In genomic region chr14:78921219-78921618, GRCm38 (mm10) we compare ENCODE assay signal across 21 mouse cellular contexts.
DNase-seq lines count a peak whose midpoint lies in the region; ATAC-seq and TF ChIP-seq lines count a peak whose summit lies in the region.
"Had no signal": no experiment of that assay in that cellular context is flagged by ENCODE, and none has a peak within 500 bp of the region (broad histone marks: within the 10 kb centered on the region; RNA-seq: fewer than 3 reads in every experiment).

No protein-coding gene starts in this region.

- no peak for TF ChIP-seq POLR2A in kidney, adult 2 months (IDR thresholded peaks at IDR 0.05; ENCODE audit: low read depth, low read length)

- H3K9me3 ChIP-seq in midbrain, embryonic 16.5 days (replicated peaks; ENCODE audit: control insufficient read depth, low read length, poor library complexity, severe bottlenecking): no peaks in the 10 kb centered on the region
- no peaks in the 10 kb centered on the region for H3K9me3 ChIP-seq in liver, postnatal 0 days (ENCODE audit: low read length)
- H3K9me3 ChIP-seq: embryonic facial prominence, embryonic 13.5 days; heart, embryonic 13.5 days; limb, embryonic 13.5 days; liver, embryonic 13.5 days; midbrain, embryonic 13.5 days; neural tube, embryonic 15.5 days had no signal

- peaks cover 7% of the 10 kb centered on the region; the same call in 1 of the 2 replicates for H3K4me1 ChIP-seq in kidney, adult 2 months (ENCODE audit: control insufficient read depth, insufficient read depth, low read length)
- H3K4me1 ChIP-seq in midbrain, embryonic 16.5 days (ENCODE audit: control insufficient read depth, insufficient read depth, low read length): no peaks in the 10 kb centered on the region
- H3K4me1 ChIP-seq in liver, postnatal 0 days (ENCODE audit: insufficient read depth): no peaks in the 10 kb centered on the region
- H3K4me1 ChIP-seq: liver, embryonic 13.5 days; midbrain, embryonic 13.5 days had no signal

- TF ChIP-seq EP300 in liver, postnatal 0 days (IDR thresholded peaks at IDR 0.05; ENCODE audit: low read depth): no peak

- no peak overlapping the region for H3K9ac ChIP-seq in midbrain, embryonic 16.5 days (ENCODE audit: low read depth, low read length)
- no peak overlapping the region for H3K9ac ChIP-seq in liver, postnatal 0 days (replicated peaks)
- H3K9ac ChIP-seq: embryonic facial prominence, embryonic 13.5 days; heart, embryonic 13.5 days; limb, embryonic 13.5 days; liver, embryonic 13.5 days; midbrain, embryonic 13.5 days; neural tube, embryonic 15.5 days had no signal

- WGBS in kidney, adult 2 months: 19% methylated on average over 2 of the region's 2 CpGs
- WGBS in midbrain, embryonic 16.5 days: 64% methylated on average over 2 of the region's 2 CpGs
- WGBS in liver, postnatal 0 days (ENCODE audit: insufficient replicate concordance): 53% methylated on average over 2 of the region's 2 CpGs

- no peak overlapping the region for H3K4me2 ChIP-seq in midbrain, embryonic 16.5 days (ENCODE audit: low read length)
- no peak overlapping the region for H3K4me2 ChIP-seq in liver, postnatal 0 days (ENCODE audit: low read depth, low read length)
- H3K4me2 ChIP-seq: embryonic facial prominence, embryonic 13.5 days; heart, embryonic 13.5 days; limb, embryonic 13.5 days; liver, embryonic 13.5 days; midbrain, embryonic 13.5 days; neural tube, embryonic 15.5 days had no signal

- TF ChIP-seq CTCF in kidney, adult 2 months (conservative IDR thresholded peaks at IDR 0.05; ENCODE audit: insufficient read depth, insufficient read length, low read depth, low read length): no peak
- TF ChIP-seq CTCF in liver, postnatal 0 days (IDR thresholded peaks at IDR 0.05; ENCODE audit: low read depth): no peak

- ATAC-seq in midbrain, embryonic 16.5 days: no peak
- ATAC-seq in liver, postnatal 0 days: no peak
- ATAC-seq: forebrain, embryonic 16.5 days; hindbrain, postnatal 0 days; intestine, postnatal 0 days; midbrain, embryonic 13.5 days had no signal

- H3K27me3 ChIP-seq in kidney, adult 2 months (replicated peaks; ENCODE audit: control insufficient read depth, insufficient read depth, low read length): no peaks in the 10 kb centered on the region
- no peaks in the 10 kb centered on the region for H3K27me3 ChIP-seq in midbrain, embryonic 16.5 days (ENCODE audit: control insufficient read depth, insufficient read depth, low read depth, low read length)
- H3K27me3 ChIP-seq in liver, postnatal 0 days (ENCODE audit: insufficient read depth, low read length): no peaks in the 10 kb centered on the region
- H3K27me3 ChIP-seq: embryonic facial prominence, embryonic 13.5 days; heart, embryonic 13.5 days; limb, embryonic 13.5 days; liver, embryonic 13.5 days; midbrain, embryonic 13.5 days; neural tube, embryonic 15.5 days had no signal

- H3K36me3 ChIP-seq in kidney, adult 2 months (ENCODE audit: control insufficient read depth, insufficient read depth, low read length): no peaks in the 10 kb centered on the region
- no peaks in the 10 kb centered on the region for H3K36me3 ChIP-seq in midbrain, embryonic 16.5 days (ENCODE audit: control insufficient read depth, insufficient read depth, low read length)
- no peaks in the 10 kb centered on the region; the same call in 1 of the 2 replicates for H3K36me3 ChIP-seq in liver, postnatal 0 days (replicated peaks; ENCODE audit: insufficient read depth, low read length)
- H3K36me3 ChIP-seq: embryonic facial prominence, embryonic 13.5 days; midbrain, embryonic 13.5 days; neural tube, embryonic 15.5 days had no signal

- DNase-seq in kidney, adult 2 months: peak; percentile 18
- no peak for DNase-seq in kidney, adult 11 months
- DNase-seq in ES-CJ7 (ENCODE audit: low read depth, low spot score): peak; percentile 32
- peak; percentile 52 for DNase-seq in R1 (ENCODE audit: low read depth, low spot score)
- DNase-seq in mesoderm, embryonic 11.5 days (ENCODE audit: low read depth, low spot score): peak; percentile 2
- no peak for DNase-seq in liver, postnatal 0 days
- DNase-seq in ovary, adult 18-20 months (ENCODE audit: low spot score): no peak
- DNase-seq: adrenal gland, adult 2 months; cerebellum, adult 8-10 months; heart, postnatal 4 days; liver, embryonic 13.5 days; thymus, postnatal 14 days had no signal

- no peak overlapping the region for H3K4me3 ChIP-seq in kidney, adult 2 months (ENCODE audit: insufficient read depth, low read depth, low read length)
- no peak overlapping the region for H3K4me3 ChIP-seq in midbrain, embryonic 16.5 days (ENCODE audit: low read depth, low read length)
- no peak overlapping the region for H3K4me3 ChIP-seq in liver, postnatal 0 days (ENCODE audit: low read depth, low read length)
- H3K4me3 ChIP-seq: embryonic facial prominence, embryonic 13.5 days; heart, embryonic 13.5 days; limb, embryonic 13.5 days; liver, embryonic 13.5 days; midbrain, embryonic 13.5 days; neural tube, embryonic 15.5 days had no signal

- H3K27ac ChIP-seq in kidney, adult 2 months (ENCODE audit: insufficient read depth, low read depth, low read length): no peak overlapping the region
- H3K27ac ChIP-seq in midbrain, embryonic 16.5 days (ENCODE audit: low read length): no peak overlapping the region
- no peak overlapping the region for H3K27ac ChIP-seq in liver, postnatal 0 days (ENCODE audit: low read depth)
- H3K27ac ChIP-seq: embryonic facial prominence, embryonic 13.5 days; heart, embryonic 13.5 days; hindbrain, postnatal 0 days; limb, embryonic 13.5 days; liver, embryonic 13.5 days; midbrain, embryonic 13.5 days; neural tube, embryonic 15.5 days had no signal

Comparison
In these comparisons a context has a peak if more than half of its experiments do, and no peak if none do; other contexts are left out.
1. DNase-seq: peak in kidney, adult 2 months (single experiment), ES-CJ7 (single experiment), R1 (single experiment) and mesoderm, embryonic 11.5 days (single experiment); none in kidney, adult 11 months (single experiment), liver, postnatal 0 days (single experiment) and ovary, adult 18-20 months (single experiment).